In genomic region chr15:96167256-96167655, GRCm38 (mm10) we compare ENCODE assay signal across 23 mouse cellular contexts.
"Had no signal": no experiment of that assay in that cellular context is flagged by ENCODE, and none has a peak within 500 bp of the region (broad histone marks: within the 10 kb centered on the region; RNA-seq: fewer than 3 reads in every experiment).

No protein-coding gene starts in this region.

- H3K4me3 ChIP-seq: gastrocnemius, adult 2 months; heart, adult 2 months; heart, embryonic 10.5 days; heart, embryonic 12.5 days; hindbrain, embryonic 13.5 days; hindbrain, embryonic 15.5 days; layer of hippocampus, adult 2 months; left cerebral cortex, adult 2 months; limb, embryonic 10.5 days; limb, embryonic 12.5 days; liver, embryonic 13.5 days had no signal

- H3K27ac ChIP-seq: gastrocnemius, adult 2 months; heart, adult 2 months; heart, embryonic 10.5 days; hindbrain, embryonic 13.5 days; hindbrain, embryonic 15.5 days; hindbrain, postnatal 0 days; layer of hippocampus, adult 2 months; left cerebral cortex, adult 2 months; limb, embryonic 10.5 days; limb, embryonic 12.5 days; liver, embryonic 13.5 days had no signal

- DNase-seq: gastrocnemius, adult 2 months; gastrocnemius, postnatal 10 days; gastrocnemius, postnatal 25 days; heart, adult 2 months; heart, postnatal 10 days; heart, postnatal 4 days; kidney, adult 11 months; kidney, adult 8-10 months; kidney, postnatal 10 days; kidney, postnatal 25 days; kidney, postnatal 4 days; liver; liver, embryonic 13.5 days had no signal

- H3K9me3 ChIP-seq: heart, embryonic 10.5 days; heart, embryonic 12.5 days; hindbrain, embryonic 13.5 days; hindbrain, embryonic 15.5 days; limb, embryonic 10.5 days; limb, embryonic 12.5 days; liver, embryonic 13.5 days had no signal

- H3K9ac ChIP-seq: heart, embryonic 12.5 days; hindbrain, embryonic 13.5 days; hindbrain, embryonic 15.5 days; limb, embryonic 12.5 days; liver, embryonic 13.5 days had no signal

- H3K4me2 ChIP-seq: heart, embryonic 12.5 days; hindbrain, embryonic 13.5 days; hindbrain, embryonic 15.5 days; limb, embryonic 12.5 days; liver, embryonic 11.5 days; liver, embryonic 13.5 days had no signal

- H3K4me1 ChIP-seq: liver, embryonic 13.5 days had no signal

- H3K36me3 ChIP-seq: heart, embryonic 10.5 days; heart, embryonic 12.5 days; hindbrain, embryonic 13.5 days; hindbrain, embryonic 15.5 days; limb, embryonic 10.5 days; limb, embryonic 12.5 days; liver, embryonic 13.5 days had no signal
